ENCODE assay signal across 18 mouse cellular contexts in the genomic region with DNA sequence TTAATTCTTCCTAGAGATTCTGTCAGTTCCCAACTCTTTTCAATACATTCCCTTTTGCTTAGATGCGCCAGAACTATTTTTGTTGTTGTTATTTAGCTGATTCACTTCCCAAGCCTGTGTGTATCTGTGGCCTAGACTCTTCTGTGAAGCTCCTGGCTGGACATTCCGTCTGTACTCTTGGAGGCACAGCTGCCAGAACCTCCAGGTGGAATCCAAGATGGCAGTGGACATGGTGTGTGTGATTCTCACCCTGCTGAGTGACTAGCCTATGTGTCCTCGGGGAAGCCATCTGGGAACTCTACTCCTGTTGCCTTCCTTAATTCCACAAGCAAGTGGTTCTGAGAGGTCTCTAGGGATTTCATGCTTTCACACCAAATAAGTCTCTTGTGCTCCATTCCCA.
"Had no signal": no experiment of that assay in that cellular context is flagged by ENCODE, and none has a peak within 500 bp of the region (broad histone marks: within the 10 kb centered on the region; RNA-seq: fewer than 3 reads in every experiment).

No protein-coding gene starts in this region.

- H3K9ac ChIP-seq: limb, embryonic 15.5 days; liver, embryonic 14.5 days; liver, postnatal 0 days; lung, embryonic 14.5 days; stomach, embryonic 15.5 days had no signal

- DNase-seq: kidney, postnatal 25 days; layer of hippocampus, adult 9-11 months; liver, postnatal 0 days; lung, embryonic 14.5 days; midbrain, embryonic 14.5 days; right cerebral cortex, adult 18-20 months; right cerebral cortex, postnatal 14 days; right cerebral cortex, postnatal 4 days; thymus, postnatal 25 days had no signal

- ATAC-seq: liver, postnatal 0 days; lung, postnatal 0 days had no signal

- H3K4me2 ChIP-seq: limb, embryonic 15.5 days; liver, embryonic 11.5 days; lung, embryonic 14.5 days; midbrain, embryonic 11.5 days; stomach, embryonic 15.5 days had no signal

- H3K4me3 ChIP-seq: layer of hippocampus, adult 2 months; limb, embryonic 15.5 days; stomach, embryonic 15.5 days had no signal

- H3K9me3 ChIP-seq: limb, embryonic 15.5 days; stomach, embryonic 15.5 days had no signal

- H3K27me3 ChIP-seq: limb, embryonic 15.5 days; stomach, embryonic 15.5 days had no signal

- H3K27ac ChIP-seq: kidney, postnatal 0 days; layer of hippocampus, adult 2 months; limb, embryonic 15.5 days; liver, embryonic 14.5 days; macrophage; stomach, embryonic 15.5 days had no signal

- H3K36me3 ChIP-seq: limb, embryonic 15.5 days; stomach, embryonic 15.5 days had no signal
